Mouse (Mus musculus): Measurements from ENCODE around the gene Mia3.

DNA sequence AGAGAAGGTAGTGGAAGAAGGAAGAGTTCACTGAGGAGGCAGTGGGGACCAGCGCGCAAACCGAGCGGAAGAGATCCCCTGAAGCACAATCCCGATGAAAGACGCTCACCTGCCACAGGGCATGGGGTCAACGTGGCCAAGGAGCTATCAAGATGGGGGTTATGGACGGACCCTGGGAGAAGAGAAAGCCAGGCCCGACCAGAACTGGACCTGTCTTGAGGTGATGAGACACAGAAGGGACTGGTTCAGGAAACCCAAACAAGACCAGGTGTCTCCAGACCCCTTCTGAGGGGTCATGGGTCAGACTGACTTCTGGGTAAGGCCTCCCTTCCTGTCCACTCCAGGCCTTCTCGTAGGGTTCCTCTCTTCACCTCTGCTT lies 23.5 kb downstream of the Mia3 start:
- TF ChIP-seq CTCF (IDR thresholded peaks at IDR 0.05; ENCODE audit: insufficient read depth, low read length), result no peak
- no peak for TF ChIP-seq POLR2A (IDR thresholded peaks at IDR 0.05; ENCODE audit: borderline replicate concordance, extremely low read depth, low read depth, low read length)
